Mouse (Mus musculus) T-helper 1 cell (primary cell): ENCODE data around the gene Htt.
"Not testable (repeated sequence)": the region's sequence is repeated elsewhere in the genome, so short reads cannot be mapped to it uniquely, and the experiment has no call there.

ENCODE experiments used
- in situ Hi-C: fragments of 300-600 bp; cut with MboI, MseI; formaldehyde crosslinking; loops from one replicate; pipeline ENCODE4 v1.15.1; 2025; ENCODE audit warnings: high pct_unique_total_duplicates

Htt gene

GRCm38 (mm10) chr5:34761509-34761908, at the start of gene Htt:
Gene Htt, plus strand, starts transcription at chr5:34761740.
- in situ Hi-C loops = no loop called here

- in situ Hi-C loops = not testable (repeated sequence)
These were observed 47.2 kb upstream of the Htt start for GRCm38 (mm10) chr5:34714371-34714770.

- in situ Hi-C loops = no loop called here
These were observed 46.7 kb upstream of the Htt start for GRCm38 (mm10) chr5:34714816-34715215.

- in situ Hi-C loops = no loop called here
These were observed 32.4 kb upstream of the Htt start for GRCm38 (mm10) chr5:34729141-34729540.

GRCm38 (mm10) chr5:34730255-34730654, 31.3 kb upstream of the Htt start:
- in situ Hi-C loops = no loop called here

- in situ Hi-C loops = no loop called here
These were observed 10.1 kb upstream of the Htt start for GRCm38 (mm10) chr5:34751477-34751876.

- in situ Hi-C loops = no loop called here
These were observed 2.8 kb upstream of the Htt start for GRCm38 (mm10) chr5:34758762-34759161.

GRCm38 (mm10) chr5:34760850-34761508, 561 bp upstream of the Htt start:
- in situ Hi-C loops = no loop called here

GRCm38 (mm10) chr5:34761934-34762611, 533 bp downstream of the Htt start:
- in situ Hi-C loops = no loop called here

GRCm38 (mm10) chr5:34771818-34772217, 10.3 kb downstream of the Htt start:
- in situ Hi-C loops = no loop called here

- in situ Hi-C loops = no loop called here
These were observed 11.2 kb downstream of the Htt start for GRCm38 (mm10) chr5:34772696-34773245.

- in situ Hi-C loops = no loop called here
These were observed 11.9 kb downstream of the Htt start for GRCm38 (mm10) chr5:34773392-34773791.

- in situ Hi-C loops = no loop called here
These were observed 23.5 kb downstream of the Htt start for GRCm38 (mm10) chr5:34785027-34785426.

- in situ Hi-C loops = no loop called here
These were observed 29.6 kb downstream of the Htt start for GRCm38 (mm10) chr5:34791141-34791540.

GRCm38 (mm10) chr5:34800292-34800953, 38.9 kb downstream of the Htt start:
- in situ Hi-C loops = no loop called here

GRCm38 (mm10) chr5:34806038-34806437, 44.5 kb downstream of the Htt start:
- in situ Hi-C loops = no loop called here

GRCm38 (mm10) chr5:34822431-34823149, 61.0 kb downstream of the Htt start:
- in situ Hi-C loops = no loop called here

GRCm38 (mm10) chr5:34854079-34854478, 92.5 kb downstream of the Htt start:
- in situ Hi-C loops = no loop called here

GRCm38 (mm10) chr5:34865367-34865766, 103.8 kb downstream of the Htt start:
- in situ Hi-C loops = no loop called here

GRCm38 (mm10) chr5:34880307-34880706, 118.8 kb downstream of the Htt start:
- in situ Hi-C loops = not testable (repeated sequence)

- in situ Hi-C loops = no loop called here
These were observed 119.5 kb downstream of the Htt start for GRCm38 (mm10) chr5:34881023-34881422.

GRCm38 (mm10) chr5:34885250-34885649, 123.7 kb downstream of the Htt start:
- in situ Hi-C loops = no loop called here
